Mouse (Mus musculus) c-Kit-positive CD71-positive TER-119-positive erythroid progenitor cells, embryonic 14.5 days (primary cell): Measurements from ENCODE around the gene Nfib.

Experiments used
- DNase-seq: peaks from one replicate; pipeline ENCODE4 v3.0.0-alpha.2; 2013; ENCODE audit warnings: low spot score

Gene Nfib

GRCm38 (mm10) chr4:82431831-82432230 is 273.7 kb downstream of the Nfib start:
- no peak for DNase-seq

DNA sequence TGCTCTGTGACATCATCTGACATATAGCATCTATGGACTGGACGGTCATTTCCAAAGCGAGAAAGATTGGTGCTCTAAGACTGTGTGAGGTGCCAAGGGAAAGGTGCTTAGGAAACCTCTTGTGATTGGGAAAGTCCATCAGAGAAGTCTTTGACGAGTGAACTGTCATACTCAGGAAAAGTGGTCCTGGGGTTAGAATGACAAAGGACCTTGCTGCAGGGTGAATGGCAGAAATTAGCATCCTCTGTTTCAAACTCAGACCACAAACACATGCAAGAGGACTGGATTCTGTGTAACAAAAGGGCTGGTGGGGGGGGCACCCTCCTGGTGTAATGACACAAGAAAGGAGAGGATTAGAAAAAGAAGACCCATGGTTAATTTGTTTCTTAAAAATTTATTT is 274.7 kb downstream of the Nfib start:
- no peak for DNase-seq

DNA sequence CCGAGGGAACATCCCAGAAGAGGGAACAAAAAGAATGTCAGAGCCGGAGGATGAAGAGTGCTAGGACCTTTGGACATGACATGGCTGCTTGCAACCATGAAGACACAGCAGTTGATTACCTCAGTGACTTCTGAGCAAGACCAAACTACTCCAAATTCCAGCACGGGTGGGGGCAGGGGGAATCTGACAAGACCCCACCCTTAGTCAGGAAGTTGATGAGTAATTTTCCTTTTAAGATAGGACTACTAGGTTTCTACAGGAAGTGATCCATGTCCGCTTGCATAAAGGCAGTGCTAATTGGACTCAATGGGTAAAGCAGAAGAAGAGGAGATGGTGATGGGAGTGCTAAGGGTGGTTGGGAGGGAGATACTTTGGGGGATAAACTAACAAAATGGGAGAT is 279.3 kb downstream of the Nfib start:
- no peak for DNase-seq

GRCm38 (mm10) chr4:82418241-82418640 is 287.3 kb downstream of the Nfib start:
- no peak for DNase-seq

- no peak for DNase-seq
Observed at GRCm38 (mm10) chr4:82415817-82416216, 289.7 kb downstream of the Nfib start.

- DNase-seq, result no peak
Observed at GRCm38 (mm10) chr4:82412651-82413050, 292.9 kb downstream of the Nfib start.

- DNase-seq, result no peak
Observed at GRCm38 (mm10) chr4:82411965-82412364, 293.6 kb downstream of the Nfib start.

GRCm38 (mm10) chr4:82408463-82409404 is 296.8 kb downstream of the Nfib start:
- no peak for DNase-seq

- no peak for DNase-seq
Observed at GRCm38 (mm10) chr4:82406511-82406910, 299.0 kb downstream of the Nfib start.

DNA sequence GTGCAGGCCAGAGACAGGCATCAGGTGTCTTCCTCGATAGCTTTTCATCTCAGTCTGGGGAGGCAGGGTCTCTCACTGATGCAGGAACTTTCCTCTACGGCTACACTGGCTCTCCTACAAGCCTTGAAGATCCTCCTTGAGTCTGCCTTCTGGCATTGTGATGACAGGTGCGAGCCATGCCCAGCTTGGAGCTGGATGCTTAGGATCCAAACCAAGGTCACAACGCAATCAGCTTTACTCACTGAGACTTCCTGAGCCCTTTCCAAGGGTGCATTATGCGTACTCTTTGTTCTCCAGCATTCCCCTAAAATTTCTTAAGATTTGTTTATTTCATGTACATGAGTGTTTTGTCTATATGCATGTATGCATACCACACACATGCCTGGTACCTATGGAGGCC is 299.8 kb downstream of the Nfib start:
- DNase-seq, result no peak

- DNase-seq, result no peak
Observed at GRCm38 (mm10) chr4:82403975-82404651, 301.4 kb downstream of the Nfib start.

DNA sequence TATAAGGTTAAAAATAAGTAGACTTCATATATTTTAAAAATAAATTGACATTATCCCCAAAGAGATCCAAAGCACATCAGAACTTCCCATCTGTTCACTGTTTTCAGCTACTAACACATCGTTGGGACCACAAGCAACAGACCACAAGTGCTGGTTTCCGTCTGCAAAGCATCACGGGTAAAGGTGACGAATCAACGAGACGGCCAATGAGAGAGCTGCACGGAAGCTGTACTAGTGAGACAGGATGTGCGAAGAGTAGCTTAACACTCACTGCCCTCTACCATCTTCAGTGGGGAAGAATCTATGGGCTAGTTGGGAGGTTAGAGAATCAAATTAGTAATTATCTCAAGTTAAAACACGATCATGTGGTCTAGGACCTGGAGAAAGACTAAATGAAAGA is 302.9 kb downstream of the Nfib start:
- no peak for DNase-seq

DNA sequence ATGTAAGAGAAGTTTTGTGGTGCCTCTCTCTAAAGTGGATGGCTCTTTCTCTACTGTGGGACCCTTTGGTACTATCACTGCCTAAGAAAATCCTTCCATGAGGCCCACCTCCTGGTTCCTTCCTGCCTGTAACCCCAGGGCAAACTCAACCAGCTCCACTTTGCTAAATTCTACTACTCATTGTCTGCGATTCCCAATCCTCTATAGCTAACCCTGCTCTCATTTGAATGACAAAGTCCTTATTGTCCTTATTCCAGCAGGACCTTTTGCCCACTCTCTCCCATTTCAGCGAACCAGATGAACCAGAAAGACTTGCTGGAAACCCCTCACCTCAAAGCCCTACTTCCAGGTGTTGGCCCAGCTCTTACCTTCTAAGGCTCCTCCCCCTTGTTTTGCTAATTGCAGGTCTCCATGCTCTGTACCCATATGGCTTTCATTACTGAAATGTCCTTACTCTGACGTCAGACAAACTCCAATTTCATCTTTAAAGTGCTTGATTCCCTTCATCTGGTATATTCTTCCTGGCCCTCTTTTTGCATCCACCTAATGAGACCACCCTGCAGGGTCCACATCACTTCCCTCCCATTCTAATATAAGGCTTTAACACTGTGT is 304.0 kb downstream of the Nfib start:
- no peak for DNase-seq

DNA sequence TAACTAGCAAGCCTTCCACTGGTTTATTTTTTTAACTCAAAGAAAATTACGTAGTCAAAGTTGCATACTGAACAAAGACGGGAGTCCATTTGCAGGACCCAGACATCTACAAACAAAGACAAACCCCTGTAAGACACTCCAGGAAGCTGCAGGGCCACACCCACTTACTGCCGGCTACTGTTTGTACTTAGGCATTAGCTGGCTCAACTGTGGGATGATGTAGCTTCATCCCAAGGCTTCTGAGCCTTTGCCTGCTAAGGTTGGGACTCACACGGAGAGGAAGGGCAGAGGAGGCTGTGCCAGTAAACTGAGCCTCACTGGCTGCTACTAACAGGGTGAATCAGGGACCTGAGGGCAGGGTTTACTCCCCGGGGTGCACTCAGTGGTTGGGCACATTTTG is 305.0 kb downstream of the Nfib start:
- DNase-seq, result no peak

GRCm38 (mm10) chr4:82399406-82400380 is 305.9 kb downstream of the Nfib start:
- no peak for DNase-seq

- DNase-seq, result no peak
Observed at GRCm38 (mm10) chr4:82398282-82398681, 307.3 kb downstream of the Nfib start.

DNA sequence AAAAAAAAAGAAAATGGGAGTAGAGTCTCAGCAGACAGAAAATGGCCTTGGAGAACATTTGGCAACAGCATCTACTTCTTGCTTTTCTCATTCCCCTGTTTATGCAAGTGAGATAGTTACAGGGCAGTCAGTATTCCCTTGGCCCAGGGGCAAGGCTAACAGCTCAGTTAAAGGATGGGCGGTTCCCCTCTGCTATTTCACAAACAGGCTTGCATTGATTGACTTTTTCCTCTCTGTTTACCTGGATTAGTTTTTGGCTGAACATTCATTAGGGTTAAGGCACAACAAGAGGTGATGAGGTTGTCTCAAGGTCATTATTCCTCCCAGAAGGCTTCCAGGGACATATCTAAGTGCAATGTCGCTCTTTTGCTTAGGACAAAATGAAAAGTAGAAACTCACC is 308.7 kb downstream of the Nfib start:
- DNase-seq, result no peak

DNA sequence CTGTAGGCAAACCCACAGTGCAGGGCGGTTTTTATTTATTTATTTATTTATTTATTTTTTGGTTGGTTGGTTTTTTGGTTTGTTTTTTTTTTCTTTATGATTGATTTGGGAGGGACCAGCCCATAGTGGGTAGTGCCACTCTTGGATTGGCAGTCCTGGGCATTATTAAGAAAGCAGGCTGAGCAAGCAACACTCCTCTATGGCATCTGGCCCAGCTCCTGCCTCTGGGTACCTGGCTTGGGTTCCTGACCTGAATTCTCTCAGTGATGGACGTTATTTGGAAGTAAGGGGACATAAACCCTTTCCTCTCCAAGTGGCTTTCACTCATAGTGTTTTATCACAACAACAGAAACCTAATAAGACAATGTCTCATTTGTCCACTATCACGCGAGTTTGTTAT is 309.5 kb downstream of the Nfib start:
- DNase-seq, result no peak

GRCm38 (mm10) chr4:82394346-82394745 is 311.2 kb downstream of the Nfib start:
- no peak for DNase-seq

DNA sequence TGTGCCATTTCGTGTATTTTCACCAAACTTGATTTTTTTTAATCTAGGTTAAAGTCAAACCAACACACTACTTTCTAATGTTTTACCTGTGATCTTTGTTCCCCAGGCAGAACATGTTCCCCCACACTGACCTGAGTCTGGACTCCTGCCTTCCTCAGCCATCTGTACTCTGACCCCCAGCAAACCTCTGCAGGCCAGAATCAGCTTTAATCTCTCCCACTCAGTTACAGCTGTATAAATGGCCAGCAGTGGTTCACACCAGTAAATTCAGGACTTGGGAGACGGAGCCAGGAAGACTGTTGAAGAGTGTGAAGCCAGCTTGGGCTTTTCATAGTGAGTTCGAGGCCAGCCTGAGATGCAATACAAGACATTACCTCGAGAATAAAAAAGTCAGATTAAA is 312.5 kb downstream of the Nfib start:
- DNase-seq, result no peak

- no peak for DNase-seq
Observed at GRCm38 (mm10) chr4:82392496-82392895, 313.1 kb downstream of the Nfib start.
